Mouse (Mus musculus): ENCODE measurements at regions not wholly inside any gene's neighbourhood (a gene's known extent, or its start where the extent isn't known, plus 50 kb on each side); places are given as distances from the start of the nearest gene placed in this dataset.

DNA sequence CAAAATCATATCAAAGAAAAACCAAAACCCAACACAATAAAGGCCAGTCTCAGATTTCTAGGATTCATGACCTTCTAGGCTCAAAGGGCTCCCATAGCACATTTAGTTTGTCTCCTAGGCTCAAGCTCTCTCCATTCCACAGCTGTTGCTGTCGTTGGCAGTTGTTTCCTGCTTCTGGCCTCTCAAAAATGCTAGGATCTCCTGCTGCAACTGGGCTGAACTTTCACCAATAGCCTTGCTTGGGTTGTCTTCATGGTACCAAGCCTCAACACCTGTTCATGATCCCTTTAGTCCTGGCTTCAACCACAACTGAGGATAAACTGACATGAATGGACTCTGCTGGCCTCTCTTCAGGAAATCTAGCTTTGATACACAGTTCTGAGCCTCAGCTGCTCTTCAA is 115.9 kb upstream of the Ssbp2 start:
- Histone ChIP-seq H3K9ac (replicated peaks) (no peak overlapping the region), H3K4me2 (replicated peaks) (no peak overlapping the region), H3K4me1 (no peaks in the 10 kb centered on the region), H3K27me3 (no peaks in the 10 kb centered on the region), H3K9me3 (0 out of 2 replicates have a peak, but pooled peaks cover 3% of the 10 kb centered on the region), H3K36me3 (no peaks in the 10 kb centered on the region), H3K27ac (replicated peaks) (no peak overlapping the region), H3K4me3 (no peak overlapping the region)
- no peak for ATAC-seq (replicated peaks)
- 76% methylated on average over 1 of the region's 1 CpGs for WGBS

DNA sequence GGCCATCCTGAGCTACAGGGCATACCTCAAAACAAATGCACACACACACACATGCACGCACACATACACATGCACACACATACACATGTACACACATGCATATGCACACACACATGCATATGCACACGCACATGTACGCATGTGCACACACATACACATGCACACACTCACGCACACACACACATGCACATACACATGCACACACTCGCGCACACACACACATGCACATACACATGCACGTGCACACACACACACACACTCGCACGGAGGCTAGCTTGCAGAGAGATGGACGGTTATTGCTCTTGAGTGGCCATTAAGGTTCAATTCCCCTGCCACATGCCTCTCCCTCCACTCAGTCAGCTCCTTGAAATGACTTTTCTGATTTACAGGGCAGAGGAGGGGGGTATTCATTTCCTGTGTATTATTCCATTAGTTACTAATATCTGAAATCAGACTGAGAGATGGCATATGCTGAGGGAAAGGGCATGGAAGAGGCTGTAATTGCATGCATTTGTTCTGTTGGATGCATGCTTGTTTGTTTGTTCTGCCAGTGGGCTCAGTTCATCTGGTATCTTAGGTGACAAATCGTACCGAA is 111.5 kb upstream of the Ssbp2 start:
- H3K27ac ChIP-seq (replicated peaks), result no peak overlapping the region
- 91% methylated on average over 12 of the region's 12 CpGs for WGBS
- no peak; the same call in 1 of the 2 replicates for ATAC-seq (replicated peaks)

DNA sequence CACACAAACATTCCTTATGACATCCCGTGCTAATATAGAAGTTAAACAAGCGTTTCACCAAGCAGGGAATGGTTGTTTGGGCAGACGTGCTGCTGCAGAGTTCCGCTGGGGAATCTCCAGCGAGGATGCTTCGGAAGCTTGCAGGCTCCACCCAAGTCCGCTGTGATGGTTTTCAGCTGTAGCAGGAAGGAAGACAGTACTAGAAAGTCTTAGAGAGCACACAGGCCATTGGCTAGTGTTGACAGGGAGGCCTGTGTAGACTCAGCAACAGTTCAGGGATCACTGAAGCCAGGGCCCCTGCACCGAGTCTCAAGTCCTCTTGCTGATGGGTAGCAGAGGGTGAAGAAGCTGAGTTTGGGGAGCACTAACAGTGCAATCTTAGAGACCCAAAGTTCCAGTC is 107.8 kb upstream of the Ssbp2 start:
- H3K27me3 ChIP-seq, result no peaks in the 10 kb centered on the region
- 92% methylated on average over 8 of the region's 8 CpGs for WGBS
- ATAC-seq (replicated peaks), result no peak
- no peaks in the 10 kb centered on the region for H3K4me1 ChIP-seq
- no peak overlapping the region for H3K9ac ChIP-seq (replicated peaks)
- H3K36me3 ChIP-seq, result no peaks in the 10 kb centered on the region
- H3K9me3 ChIP-seq, result no peaks in the 10 kb centered on the region
- H3K27ac ChIP-seq (replicated peaks), result no peak overlapping the region
- no peak overlapping the region for H3K4me2 ChIP-seq (replicated peaks)
- H3K4me3 ChIP-seq, result no peak overlapping the region

More for the DNA sequence above, 111.5 kb upstream of the Ssbp2 start:
- Histone ChIP-seq H3K4me2 (replicated peaks) (no peak overlapping the region), H3K4me1 (no peaks in the 10 kb centered on the region), H3K4me3 (no peak overlapping the region), H3K9ac (replicated peaks) (no peak overlapping the region), H3K9me3 (0 out of 2 replicates have a peak, but pooled peaks cover 3% of the 10 kb centered on the region), H3K36me3 (no peaks in the 10 kb centered on the region), H3K27me3 (no peaks in the 10 kb centered on the region)

DNA sequence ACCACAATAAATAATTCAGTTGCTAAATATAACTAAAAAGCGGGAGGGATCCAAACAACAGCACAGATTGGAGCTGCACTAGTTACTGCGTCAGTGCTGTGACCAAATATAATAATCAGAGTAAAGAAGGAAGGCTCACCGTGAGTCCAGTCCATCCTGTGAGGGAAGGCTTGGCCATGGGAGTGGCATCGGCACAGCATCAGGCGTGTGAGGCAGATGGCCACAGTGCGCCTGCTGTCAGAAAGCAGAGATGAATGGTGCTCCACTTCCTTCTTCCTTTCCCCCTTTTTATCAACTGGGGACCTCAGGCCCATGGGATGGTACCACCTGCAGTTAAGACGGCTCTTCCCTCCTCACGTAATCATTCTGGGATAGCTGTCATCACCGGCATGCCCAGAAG is 103.6 kb upstream of the Ssbp2 start:
- no peak for ATAC-seq (replicated peaks)
- Histone ChIP-seq H3K9ac (replicated peaks) (no peak overlapping the region), H3K4me3 (no peak overlapping the region), H3K27ac (replicated peaks) (no peak overlapping the region), H3K36me3 (no peaks in the 10 kb centered on the region), H3K4me1 (no peaks in the 10 kb centered on the region), H3K4me2 (replicated peaks) (no peak overlapping the region), H3K9me3 (no peaks in the 10 kb centered on the region), H3K27me3 (no peaks in the 10 kb centered on the region)
- WGBS, result 89% methylated on average over 9 of the region's 9 CpGs

DNA sequence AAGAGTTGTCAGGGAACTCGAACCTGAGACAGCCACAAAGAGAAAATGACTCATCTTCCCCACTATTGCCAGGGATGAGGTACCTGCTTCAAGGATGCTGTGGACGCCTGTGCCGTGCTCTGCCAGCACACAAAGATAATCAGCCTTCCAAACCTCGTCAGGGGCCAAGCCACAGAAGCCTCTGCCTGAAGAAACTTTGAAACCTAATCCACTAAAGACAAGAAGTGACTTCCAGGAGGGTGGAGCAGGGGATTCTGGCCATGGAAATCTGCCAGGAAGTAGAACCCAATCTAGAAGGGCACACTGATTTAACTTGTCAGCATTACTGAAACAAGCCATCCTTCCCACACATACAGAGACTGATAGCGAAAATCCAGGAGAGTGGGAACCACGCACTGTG is 100.0 kb upstream of the Ssbp2 start:
- H3K36me3 ChIP-seq, result no peaks in the 10 kb centered on the region
- 76% methylated on average over 6 of the region's 6 CpGs for WGBS
- H3K9me3 ChIP-seq, result no peaks in the 10 kb centered on the region
- H3K4me2 ChIP-seq (replicated peaks), result no peak overlapping the region
- no peak overlapping the region for H3K4me3 ChIP-seq
- H3K27ac ChIP-seq (replicated peaks), result no peak overlapping the region
- no peaks in the 10 kb centered on the region for H3K27me3 ChIP-seq
- H3K9ac ChIP-seq (replicated peaks), result no peak overlapping the region
- no peak for ATAC-seq (replicated peaks)
- H3K4me1 ChIP-seq, result peaks cover 4% of the 10 kb centered on the region

DNA sequence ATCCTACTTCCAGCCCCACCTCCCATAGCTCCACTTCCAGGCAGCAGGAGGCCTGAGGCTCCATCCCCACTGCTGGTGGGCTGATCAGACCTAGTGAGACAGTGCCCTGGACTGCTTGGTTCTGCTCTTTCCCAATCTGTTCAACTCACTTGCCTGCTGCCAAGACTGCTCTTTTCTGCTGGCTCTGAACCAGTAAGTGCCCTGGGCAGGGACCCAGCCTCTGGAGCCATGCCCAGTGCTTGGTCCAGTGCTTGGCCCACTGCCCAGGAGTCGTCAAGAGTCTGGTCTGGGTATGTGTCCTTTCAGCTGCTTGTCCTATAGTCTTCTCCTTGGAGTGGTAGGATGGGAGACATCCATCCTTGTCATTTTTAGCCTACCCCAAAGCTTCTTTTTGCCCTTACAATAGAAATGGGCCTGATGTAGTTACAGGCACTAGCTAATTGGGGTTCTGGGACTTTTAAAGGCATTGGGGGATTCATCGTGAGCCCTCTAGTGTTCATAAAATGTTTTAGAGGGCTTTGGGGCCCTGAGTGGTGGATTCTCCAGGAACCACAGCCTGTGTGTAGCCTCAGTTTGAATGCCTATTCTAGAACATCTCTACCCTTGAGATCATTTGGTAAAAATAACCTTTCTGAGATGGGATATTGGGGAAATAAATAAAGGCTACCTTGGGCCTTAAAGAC is 94.7 kb upstream of the Ssbp2 start:
- Histone ChIP-seq H3K4me3 (no peak overlapping the region), H3K9me3 (no peaks in the 10 kb centered on the region), H3K9ac (replicated peaks) (no peak overlapping the region), H3K27me3 (no peaks in the 10 kb centered on the region), H3K4me1 (peaks cover 44% of the 10 kb centered on the region), H3K27ac (replicated peaks) (peak overlapping the region; percentile 35; the same call in 1 of the 2 replicates), H3K36me3 (no peaks in the 10 kb centered on the region), H3K4me2 (replicated peaks) (no peak overlapping the region)
- 26% methylated on average over 2 of the region's 2 CpGs for WGBS
- peak; percentile 88 for ATAC-seq (replicated peaks)

DNA sequence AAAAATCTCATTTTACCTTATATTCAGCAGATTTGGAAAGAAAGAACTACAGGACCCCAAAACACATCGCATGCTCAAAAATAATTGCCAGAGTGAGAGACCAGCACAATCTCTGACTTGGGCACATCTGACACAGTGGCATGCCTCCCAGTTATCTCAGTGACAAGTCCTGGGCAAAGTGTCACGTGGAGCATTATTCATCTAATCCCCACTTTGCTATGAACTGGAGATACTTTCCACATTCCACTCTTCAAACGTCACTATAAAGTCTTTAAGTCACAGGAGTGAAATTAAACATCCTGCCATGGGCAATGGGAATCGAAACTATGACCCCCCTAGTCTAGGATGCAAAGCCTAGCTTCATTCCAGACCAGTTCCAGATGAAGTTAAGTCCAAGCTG is 93.5 kb upstream of the Ssbp2 start:
- no peaks in the 10 kb centered on the region for H3K27me3 ChIP-seq
- ATAC-seq (replicated peaks), result no peak
- H3K4me2 ChIP-seq (replicated peaks), result no peak overlapping the region
- no peak overlapping the region for H3K4me3 ChIP-seq
- H3K36me3 ChIP-seq, result no peaks in the 10 kb centered on the region
- no peaks in the 10 kb centered on the region for H3K9me3 ChIP-seq
- 71% methylated on average over 4 of the region's 4 CpGs for WGBS
- no peak overlapping the region for H3K27ac ChIP-seq (replicated peaks)
- peaks cover 53% of the 10 kb centered on the region for H3K4me1 ChIP-seq
- no peak overlapping the region for H3K9ac ChIP-seq (replicated peaks)

DNA sequence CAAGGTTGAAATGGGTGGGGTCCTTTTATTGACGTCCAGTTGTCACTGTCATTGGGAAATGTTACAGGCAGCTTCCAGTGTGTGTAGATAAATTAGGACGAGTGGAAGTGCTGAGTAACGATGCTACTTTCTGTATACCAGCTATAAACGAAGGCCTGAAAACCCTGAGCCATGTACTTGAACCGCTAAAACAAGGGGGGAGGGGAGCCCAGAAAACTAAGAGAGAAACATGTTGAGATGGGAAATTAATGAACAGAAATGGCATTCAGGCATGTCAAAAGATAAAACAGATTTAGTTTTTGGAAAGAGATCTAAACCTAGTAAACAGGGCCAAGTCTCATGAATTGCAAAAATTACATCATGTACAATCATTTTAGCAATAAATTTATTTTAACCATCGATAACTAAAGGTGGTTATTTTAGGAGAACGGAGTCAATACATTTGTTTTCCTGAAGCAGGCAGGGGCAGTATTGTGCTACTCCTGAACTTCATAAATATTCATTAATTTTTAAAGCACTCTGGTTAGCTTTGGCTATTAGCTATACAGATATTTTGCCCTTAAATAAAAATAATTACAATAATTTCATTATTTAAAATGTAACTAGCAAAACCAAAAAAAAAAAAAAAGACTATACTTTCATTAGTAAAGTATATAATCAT is 92.1 kb upstream of the Ssbp2 start:
- H3K4me2 ChIP-seq (replicated peaks), result no peak overlapping the region
- H3K9ac ChIP-seq (replicated peaks), result no peak overlapping the region
- H3K9me3 ChIP-seq, result no peaks in the 10 kb centered on the region
- no peak overlapping the region; the same call in 1 of the 2 replicates for H3K27ac ChIP-seq (replicated peaks)
- no peak for ATAC-seq (replicated peaks)
- no peaks in the 10 kb centered on the region for H3K36me3 ChIP-seq
- no peak overlapping the region for H3K4me3 ChIP-seq
- H3K4me1 ChIP-seq, result peaks cover 68% of the 10 kb centered on the region
- no peaks in the 10 kb centered on the region for H3K27me3 ChIP-seq
- 16% methylated on average over 7 of the region's 7 CpGs for WGBS

DNA sequence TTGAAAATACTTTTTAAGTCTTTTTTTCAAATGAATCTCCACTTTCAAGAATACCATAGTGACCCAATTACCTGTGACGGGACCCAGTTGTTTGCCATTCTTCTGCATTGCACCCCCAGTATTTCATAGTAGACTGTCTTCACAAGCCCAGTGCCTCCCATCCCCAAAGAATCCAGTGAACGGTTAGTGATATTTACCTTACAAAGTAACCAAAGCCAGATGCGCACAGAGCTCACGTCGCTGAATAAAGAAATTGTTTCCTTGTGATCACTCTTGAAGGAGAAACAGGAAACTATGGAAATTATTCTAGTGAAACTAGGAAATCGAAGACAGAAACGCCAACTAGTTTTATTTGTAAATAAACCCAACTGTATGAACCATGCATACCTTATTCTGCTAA is 91.4 kb upstream of the Ssbp2 start:
- WGBS, result 81% methylated on average over 7 of the region's 7 CpGs
- no peak overlapping the region for H3K4me3 ChIP-seq
- no peak overlapping the region for H3K27ac ChIP-seq (replicated peaks)
- peaks cover 73% of the 10 kb centered on the region for H3K4me1 ChIP-seq
- no peak for ATAC-seq (replicated peaks)
- no peak overlapping the region for H3K4me2 ChIP-seq (replicated peaks)
- H3K36me3 ChIP-seq, result no peaks in the 10 kb centered on the region
- no peaks in the 10 kb centered on the region for H3K27me3 ChIP-seq
- no peak overlapping the region for H3K9ac ChIP-seq (replicated peaks)
- H3K9me3 ChIP-seq, result no peaks in the 10 kb centered on the region

DNA sequence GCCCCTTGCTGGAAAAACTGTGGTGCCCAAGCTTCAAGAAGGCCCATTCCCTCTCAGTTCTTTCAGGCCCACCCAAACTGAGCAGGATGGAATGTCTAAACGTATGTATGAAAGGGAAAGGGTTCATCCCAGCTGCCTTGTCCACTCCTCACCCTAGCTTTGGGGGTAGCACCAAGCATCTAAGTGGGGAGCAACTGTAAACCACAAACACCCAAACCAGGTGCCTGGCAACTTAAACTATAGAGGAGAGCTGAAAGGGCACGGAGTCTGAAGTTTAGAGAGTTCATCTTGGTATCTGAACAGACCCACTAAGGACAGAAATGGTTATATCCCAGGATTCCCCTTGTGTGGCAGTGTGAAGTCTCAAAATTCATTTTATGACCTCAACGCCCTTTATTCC is 90.1 kb upstream of the Ssbp2 start:
- WGBS, result 23% methylated on average over 3 of the region's 3 CpGs
- ATAC-seq (replicated peaks), result no peak
- H3K27ac ChIP-seq (replicated peaks), result peak overlapping the region; percentile 98
- H3K9me3 ChIP-seq, result no peaks in the 10 kb centered on the region
- peak overlapping the region; percentile 26 for H3K9ac ChIP-seq (replicated peaks)
- no peaks in the 10 kb centered on the region for H3K27me3 ChIP-seq
- peaks cover 84% of the 10 kb centered on the region for H3K4me1 ChIP-seq
- H3K36me3 ChIP-seq, result no peaks in the 10 kb centered on the region
- peak overlapping the region; percentile 37; the same call in 1 of the 2 replicates for H3K4me3 ChIP-seq
- H3K4me2 ChIP-seq (replicated peaks), result peak overlapping the region; percentile 68

DNA sequence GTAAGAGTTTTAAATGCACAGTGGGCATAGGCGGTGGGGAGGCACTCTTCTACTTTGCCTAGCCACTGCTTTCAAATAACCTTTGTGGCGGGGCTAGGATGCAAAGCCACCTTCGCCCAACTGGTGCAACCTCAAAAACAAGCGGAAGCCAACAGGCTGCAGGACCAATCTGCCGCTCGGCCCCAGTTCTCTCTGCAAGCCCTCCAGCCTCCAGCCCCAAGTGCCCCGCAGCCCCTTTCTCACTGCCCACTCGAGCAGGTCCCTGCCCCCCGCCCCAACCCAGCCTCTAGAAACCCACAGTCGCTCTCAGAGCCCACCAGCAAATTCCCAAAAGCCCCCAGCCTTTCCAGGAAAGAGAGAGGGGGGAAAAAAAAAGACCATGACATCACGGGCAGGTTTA is 89.6 kb upstream of the Ssbp2 start:
- H3K4me1 ChIP-seq, result peaks cover 83% of the 10 kb centered on the region
- no peaks in the 10 kb centered on the region for H3K9me3 ChIP-seq
- peak overlapping the region; percentile 68 for H3K4me2 ChIP-seq (replicated peaks)
- peak overlapping the region; percentile 26 for H3K9ac ChIP-seq (replicated peaks)
- H3K27me3 ChIP-seq, result no peaks in the 10 kb centered on the region
- 1% methylated on average over 11 of the region's 11 CpGs for WGBS
- H3K4me3 ChIP-seq, result peak overlapping the region; percentile 37
- H3K36me3 ChIP-seq, result no peaks in the 10 kb centered on the region
- H3K27ac ChIP-seq (replicated peaks), result peak overlapping the region; percentile 98
- peak; percentile 39 for ATAC-seq (replicated peaks)

DNA sequence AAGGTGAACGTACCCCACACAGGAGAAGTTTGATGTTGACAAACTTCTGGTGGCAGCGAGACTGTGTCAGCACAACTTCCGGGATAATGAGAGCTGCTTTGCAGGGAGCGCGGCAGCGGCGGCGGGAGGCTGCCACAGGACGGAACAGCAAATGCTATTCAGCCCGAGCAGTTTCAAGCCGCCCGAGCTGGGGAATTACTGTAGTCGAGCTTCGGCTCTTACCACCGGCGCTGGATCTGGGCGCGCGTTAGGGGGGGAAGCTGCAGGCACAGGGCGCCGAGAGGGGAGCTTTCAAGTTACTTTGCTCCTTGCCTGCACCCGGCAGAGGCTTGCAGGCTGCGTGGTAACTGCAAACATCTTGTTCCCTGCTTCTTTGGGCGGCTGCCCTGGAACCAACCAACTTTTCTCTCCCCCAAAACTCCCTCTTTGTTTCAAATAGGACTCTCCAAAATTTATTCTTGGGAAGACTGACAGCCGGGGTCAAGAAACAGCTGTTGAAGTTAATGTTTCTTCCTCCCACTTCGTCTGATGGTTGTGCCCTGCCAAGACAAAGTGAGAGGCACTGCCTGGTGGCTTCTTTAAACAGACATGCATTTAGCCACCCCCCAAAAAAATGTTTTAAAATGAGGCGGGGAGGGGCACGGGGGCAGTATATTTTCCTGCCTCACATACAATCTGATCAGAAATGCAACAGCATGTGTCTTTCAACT is 89.0 kb upstream of the Ssbp2 start:
- 1% methylated on average over 28 of the region's 28 CpGs for WGBS
- Histone ChIP-seq H3K4me2 (replicated peaks) (peak overlapping the region; percentile 68), H3K4me1 (peaks cover 78% of the 10 kb centered on the region), H3K4me3 (peak overlapping the region; percentile 37), H3K27me3 (no peaks in the 10 kb centered on the region), H3K9ac (replicated peaks) (peak overlapping the region; percentile 40), H3K27ac (replicated peaks) (peak overlapping the region; percentile 98), H3K36me3 (no peaks in the 10 kb centered on the region), H3K9me3 (no peaks in the 10 kb centered on the region)
- peak; percentile 96 for ATAC-seq (replicated peaks)

All from forebrain, embryonic 15.5 days (tissue).